Mouse (Mus musculus): ENCODE results near the gene Rab5if.
"Not testable (repeated sequence)": the region's sequence is repeated elsewhere in the genome, so short reads cannot be mapped to it uniquely, and the experiment has no call there.

Gene Rab5if

DNA sequence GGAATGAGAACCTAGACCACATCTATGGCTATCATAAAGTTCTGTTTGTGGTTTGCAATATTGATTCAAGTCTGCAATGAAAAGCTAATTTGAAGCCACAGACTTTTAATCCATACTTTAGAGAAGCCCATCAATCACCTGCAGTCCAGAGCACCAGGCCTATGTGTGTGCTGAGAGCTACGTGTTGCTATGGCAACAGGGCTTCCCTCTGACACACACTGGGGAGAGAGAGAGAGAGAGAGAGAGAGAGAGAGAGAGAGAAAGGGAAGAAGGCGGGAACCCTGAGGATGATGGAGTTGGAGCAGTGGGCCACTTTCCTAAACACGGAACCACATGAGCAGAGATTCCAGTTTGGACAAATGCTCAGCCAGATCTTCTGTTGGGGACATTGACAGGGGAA, 29.3 kb downstream of the Rab5if start:
- DNase-seq, result no peak

GRCm38 (mm10) chr2:156892821-156893220, 29.9 kb downstream of the Rab5if start:
- DNase-seq, result no peak

DNA sequence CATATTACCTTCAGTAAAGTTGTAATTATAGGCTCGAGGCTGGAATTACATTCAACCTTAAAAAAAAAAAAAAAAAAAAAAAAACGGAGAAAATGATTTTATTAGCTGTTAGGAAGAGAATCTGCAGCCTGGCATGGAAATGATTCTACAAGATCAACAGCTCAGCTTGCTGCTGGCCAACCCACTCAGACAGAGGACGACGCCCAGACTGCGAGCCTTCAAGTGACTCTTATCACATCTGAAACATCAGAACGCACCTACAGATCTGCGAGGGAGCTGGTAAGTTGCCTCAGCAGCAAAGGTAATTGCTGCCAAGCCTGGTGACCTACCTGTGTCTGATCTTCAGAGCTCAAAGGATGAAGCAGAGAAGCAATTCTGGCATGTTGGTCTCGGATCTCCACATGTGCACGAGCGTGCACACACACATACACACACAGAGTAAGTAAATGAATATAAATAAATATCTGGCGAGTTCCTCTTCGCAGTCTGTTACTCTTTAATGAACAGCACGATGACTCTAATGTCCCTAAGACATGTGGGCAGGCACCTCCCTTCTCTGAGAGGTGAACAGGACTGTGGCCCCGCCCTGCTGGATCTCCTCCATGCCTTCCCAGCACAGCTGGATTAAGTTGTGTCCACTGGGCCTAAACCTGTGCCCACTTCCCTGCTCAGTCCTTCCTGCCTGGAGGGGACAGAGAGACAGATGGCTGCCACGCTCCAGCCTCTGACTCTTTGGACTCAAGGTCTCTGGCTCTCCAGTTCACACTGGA, 31.8 kb downstream of the Rab5if start:
- no peak for DNase-seq

DNA sequence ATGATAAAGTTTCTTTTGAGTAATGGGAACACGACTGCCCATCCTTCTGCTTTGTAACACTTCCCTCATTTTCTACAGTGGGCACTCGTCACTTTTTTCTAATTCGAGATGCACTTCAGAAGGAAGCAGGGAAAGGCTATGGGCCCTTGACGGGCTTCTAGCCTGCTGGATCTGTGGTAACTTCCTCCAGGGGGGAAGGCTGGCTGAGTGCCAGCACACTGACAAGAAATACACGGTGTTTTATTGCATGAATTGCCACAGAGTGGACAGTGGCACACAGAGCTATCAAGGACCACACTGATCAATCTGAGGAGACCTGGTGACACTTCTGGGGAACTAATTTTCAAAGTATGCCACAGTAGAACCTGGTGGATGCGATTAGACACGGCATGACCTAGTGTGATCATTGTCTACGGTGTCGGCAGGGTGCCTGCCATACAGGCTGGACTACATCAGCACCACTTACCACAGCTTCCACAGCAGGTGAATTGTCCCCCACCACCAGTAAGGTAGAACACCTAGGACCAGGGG, 33.5 kb downstream of the Rab5if start:
- no peak for DNase-seq

DNA sequence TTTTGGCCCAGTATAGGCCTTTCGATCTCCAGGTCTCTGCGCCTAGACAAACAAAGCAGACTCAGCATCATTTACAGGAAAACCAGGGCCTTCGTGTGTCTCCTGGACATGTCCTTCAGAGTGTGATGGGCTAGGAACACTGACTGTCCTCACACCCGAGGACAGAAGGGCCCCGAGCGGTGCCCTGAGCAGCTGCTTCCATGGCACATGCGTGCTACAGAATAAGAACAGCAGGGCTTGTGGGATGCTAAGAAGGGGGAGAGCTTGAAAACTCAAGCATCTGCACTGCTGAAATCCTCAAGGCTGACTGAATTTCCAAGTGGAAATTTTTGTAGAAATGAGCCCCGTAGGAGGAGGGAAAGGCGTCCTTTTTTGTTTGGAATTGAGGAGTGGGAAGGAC, 34.1 kb downstream of the Rab5if start:
- DNase-seq, result no peak

GRCm38 (mm10) chr2:156898374-156898773, 35.4 kb downstream of the Rab5if start:
- DNase-seq, result no peak

- no peak for DNase-seq
Observed at GRCm38 (mm10) chr2:156899184-156899583, 36.3 kb downstream of the Rab5if start.

DNA sequence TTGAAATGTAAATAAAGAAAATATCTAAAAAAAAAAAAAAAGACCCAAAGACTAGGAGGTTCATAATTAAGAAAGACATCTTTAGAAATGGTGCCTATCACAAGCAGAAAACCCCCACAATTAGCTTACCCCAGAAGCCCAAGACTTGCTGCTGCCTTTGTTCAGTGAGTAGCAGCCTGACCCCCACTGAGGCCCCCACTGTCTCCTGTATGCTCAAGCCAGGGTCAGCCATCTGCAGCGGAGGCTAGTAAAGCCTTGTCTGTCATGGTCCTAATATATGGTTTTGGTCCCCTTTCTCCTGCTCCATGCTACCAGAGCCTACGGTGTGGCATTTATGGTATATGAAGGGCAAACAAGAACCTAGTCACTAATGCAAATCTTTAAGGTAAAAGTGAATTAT, 38.4 kb downstream of the Rab5if start:
- no peak for DNase-seq

- no peak for DNase-seq
Observed at GRCm38 (mm10) chr2:156901883-156902282, 39.0 kb downstream of the Rab5if start.

GRCm38 (mm10) chr2:156902411-156902810, 39.5 kb downstream of the Rab5if start:
- not testable (repeated sequence) for DNase-seq

GRCm38 (mm10) chr2:156903367-156903766, 40.4 kb downstream of the Rab5if start:
- peak in 1 of 2 experiments; percentile 32 for DNase-seq

GRCm38 (mm10) chr2:156904976-156905717, 42.2 kb downstream of the Rab5if start:
- peak; percentile 77 to 85 for DNase-seq

DNA sequence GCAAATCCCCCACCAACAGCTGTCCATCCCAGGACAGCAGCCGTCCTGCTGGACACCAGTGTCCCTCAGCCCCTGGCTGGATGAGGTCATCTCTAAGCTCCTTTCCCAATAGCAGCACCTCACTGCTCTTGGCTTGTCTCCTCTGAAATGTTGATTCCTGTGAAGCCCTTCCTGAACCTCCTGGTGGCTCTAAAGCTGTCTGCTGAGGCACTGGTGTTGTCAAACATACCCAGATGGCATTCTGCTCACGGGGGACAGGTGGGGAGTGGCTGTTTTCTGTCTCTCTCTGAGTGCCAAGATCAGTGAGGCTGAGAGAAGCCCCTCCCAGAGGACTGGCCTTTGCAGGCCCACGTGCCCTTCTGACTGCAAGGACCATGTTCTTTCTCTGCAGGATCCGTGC, 43.0 kb downstream of the Rab5if start:
- DNase-seq, result peak; percentile 72 to 73

DNA sequence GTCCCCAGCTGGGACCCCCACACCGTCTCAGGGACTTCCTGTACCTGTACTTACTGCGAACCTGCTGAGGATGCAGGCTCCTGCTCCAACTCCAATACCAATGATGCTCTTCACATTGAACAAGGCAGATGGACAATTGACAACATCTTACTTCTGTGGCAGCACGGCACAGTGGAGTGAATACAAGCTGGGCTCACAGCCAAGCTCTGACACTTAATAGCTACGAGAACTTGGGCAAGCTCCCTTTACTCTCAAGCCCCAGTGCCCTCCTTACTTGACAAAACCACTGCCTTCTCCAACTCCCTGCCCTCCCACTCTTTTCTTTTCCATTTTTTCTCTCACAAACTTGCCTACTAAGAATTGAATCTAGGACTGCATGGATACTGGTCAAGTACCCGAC, 50.3 kb downstream of the Rab5if start:
- DNase-seq, result no peak

GRCm38 (mm10) chr2:156915559-156915958, 52.6 kb downstream of the Rab5if start:
- DNase-seq, result no peak

DNA sequence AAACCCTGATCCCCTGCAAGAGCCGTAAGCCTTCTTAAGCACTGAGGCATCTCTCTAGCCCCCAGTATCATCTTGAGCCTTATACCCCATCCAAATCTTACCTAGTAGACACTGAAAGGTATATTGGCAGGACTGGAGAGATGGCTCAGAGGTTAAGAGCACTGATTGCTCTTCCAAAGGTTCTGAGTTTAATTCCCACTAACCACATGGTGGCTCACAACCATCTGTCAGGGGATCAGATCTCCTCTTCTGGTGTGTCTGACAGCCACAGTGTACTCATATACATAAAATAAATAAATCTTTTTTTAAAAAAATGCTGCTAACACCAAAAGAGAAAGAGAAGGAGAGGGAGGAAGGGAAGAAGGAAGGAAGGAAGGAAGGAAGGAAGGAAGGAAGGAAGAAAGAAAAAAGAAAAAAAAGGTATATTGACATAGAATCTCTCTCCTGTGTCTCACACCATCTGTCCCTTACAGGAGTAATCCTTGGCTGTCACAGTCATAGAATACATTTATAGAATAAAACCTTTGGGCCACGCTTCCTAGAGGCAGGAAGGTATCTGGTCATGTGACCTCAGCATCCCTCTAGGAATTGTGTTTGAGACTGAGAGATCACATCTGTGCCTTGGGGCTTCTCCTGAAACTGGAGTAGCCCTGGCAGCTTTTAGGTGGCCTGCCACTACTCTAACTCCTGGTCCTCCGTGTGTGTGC, 53.6 kb downstream of the Rab5if start:
- DNase-seq, result peak in 1 of 2 experiments; percentile 31

DNA sequence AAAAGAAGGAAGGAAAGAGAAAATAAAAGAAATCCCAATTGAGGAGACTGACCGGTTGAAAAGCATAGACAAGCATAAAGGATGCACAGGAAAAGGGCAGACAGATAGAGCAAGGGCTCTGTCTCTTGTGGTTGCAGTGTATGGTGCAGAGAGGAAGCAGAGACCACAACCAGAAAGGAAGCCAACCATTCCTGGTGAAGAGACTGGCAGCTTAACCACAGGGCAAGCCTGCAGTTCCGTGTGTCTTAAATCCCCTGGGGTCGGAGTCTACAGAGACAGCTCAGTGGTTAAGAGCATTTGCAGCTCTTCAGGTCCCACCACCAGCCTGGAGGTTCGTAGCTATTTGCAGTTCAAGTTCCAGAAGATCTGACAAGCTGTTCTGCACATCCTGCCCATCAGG, 55.6 kb downstream of the Rab5if start:
- no peak for DNase-seq

DNA sequence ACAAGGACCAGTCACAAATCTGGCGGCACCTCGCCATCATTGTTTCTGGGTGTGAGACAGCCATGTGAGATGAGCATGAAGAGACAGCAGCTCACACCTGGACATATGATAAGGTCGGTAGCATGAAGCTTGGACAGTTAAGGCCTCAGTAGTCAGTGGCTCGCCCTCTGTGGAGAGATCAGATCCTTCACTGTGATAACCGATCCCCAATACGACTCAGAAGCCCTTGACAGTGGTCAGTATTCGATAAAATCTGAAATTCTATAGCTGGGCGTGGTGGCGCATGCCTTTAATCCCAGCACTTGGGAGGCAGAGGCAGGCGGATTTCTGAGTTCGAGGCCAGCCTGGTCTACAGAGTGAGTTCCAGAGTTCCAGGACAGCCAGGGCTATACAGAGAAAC, 56.3 kb downstream of the Rab5if start:
- DNase-seq, result not testable (repeated sequence)

DNA sequence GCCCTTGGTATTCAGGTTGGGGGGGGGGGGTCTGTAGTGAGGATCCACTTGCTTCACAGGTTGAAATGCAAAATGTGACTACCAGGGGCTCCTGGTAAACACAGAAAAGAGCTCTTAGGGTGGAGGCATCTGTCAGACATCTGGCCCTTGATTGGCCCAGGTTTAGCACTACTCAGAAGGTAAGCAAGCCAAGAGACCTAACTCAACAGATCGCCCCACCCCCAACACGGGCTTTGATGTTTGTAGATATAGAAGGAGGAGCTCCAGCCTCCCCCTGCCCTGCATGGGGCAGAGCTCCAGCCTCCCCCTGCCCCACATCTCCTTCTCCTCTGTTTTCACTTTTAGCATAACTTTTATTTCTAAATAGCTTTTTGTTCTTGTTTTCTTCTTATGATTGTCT, 56.9 kb downstream of the Rab5if start:
- DNase-seq, result no peak

DNA sequence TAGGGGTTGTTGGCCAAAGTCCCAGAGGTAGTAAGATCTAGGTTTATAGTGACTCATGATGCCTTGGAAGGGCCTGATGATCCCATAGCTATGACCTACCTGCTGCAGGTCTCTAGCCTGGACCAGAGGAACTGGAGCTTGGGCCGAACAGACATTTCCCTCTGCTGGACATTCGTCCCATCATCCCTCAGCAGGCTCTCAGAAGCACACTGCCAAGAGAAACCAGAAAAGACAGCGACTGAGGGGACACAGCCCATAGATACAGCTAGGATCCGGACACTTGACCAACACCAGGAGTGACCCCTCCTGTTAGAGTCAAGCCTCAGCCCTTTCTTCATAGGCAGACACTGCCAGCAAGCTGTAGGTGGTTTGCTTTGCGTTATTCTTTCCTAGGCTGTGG, 60.1 kb downstream of the Rab5if start:
- DNase-seq, result no peak
